Mouse (Mus musculus): ENCODE data around the gene Atp4b. TPM values are rescaled to one million over a fixed set of nuclear protein-coding genes. Genes with fewer than 3 reads are reported as not detected.

Atp4b gene
- polyA plus RNA-seq, 1 experiment from 2014 or later, result not detected

DNA sequence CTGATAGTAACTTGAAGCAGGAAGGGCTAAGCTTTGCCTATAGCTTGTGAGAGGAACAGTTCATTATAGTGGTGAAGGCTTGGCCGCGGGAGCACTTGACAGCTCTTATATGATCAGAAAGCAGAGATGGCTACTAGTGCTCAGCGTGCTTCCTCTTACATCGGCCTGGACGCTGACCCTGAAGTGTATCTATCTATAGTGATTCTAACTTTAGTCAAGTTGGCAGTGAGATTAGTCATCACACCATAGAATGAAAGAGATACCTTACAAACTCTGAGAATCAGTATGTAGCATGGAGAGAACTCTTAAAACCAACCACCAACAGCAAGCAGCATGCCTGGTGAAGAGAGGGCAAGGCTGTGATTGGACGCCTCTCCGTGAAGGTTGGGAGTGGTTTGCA is 15.0 kb downstream of the Atp4b start:
- H3K4me3 ChIP-seq, result no peak overlapping the region
- H3K27me3 ChIP-seq, result no peaks in the 10 kb centered on the region
- WGBS, result 86% methylated on average over 7 of the region's 7 CpGs
- peaks cover 30% of the 10 kb centered on the region for H3K36me3 ChIP-seq
- H3K9ac ChIP-seq, result no peak overlapping the region
- no peaks in the 10 kb centered on the region for H3K4me1 ChIP-seq
- no peak overlapping the region for H3K27ac ChIP-seq
- ATAC-seq (ENCODE audit: insufficient number of reproducible peaks, low FRiP score, low TSS enrichment, low read depth), result no peak
- no peak overlapping the region for H3K4me2 ChIP-seq
- no peaks in the 10 kb centered on the region for H3K9me3 ChIP-seq

DNA sequence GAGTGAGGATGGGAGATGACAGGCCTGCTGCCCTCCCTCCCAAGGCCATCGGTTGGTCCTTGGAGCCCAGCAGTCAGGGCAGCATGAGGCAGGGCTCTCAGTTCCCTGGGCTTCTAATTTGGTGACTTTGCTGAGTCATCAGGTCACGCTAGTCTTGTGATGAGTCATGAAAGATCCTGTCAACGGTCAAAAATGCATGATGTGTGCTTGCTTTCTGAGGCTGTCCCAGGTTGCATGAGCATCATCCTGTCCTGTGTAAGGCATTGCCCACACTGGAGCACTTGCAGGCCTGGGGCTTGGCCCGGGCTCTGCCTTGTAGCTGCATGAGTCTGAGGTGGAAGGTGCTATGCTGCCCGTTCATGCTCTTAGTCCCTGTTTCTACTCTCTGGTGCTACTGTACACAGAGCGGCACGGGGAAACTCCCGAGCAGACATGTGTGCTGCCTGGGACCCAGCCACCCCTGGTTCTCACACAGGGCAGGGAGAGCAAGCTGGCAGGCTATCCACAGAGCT is 23.4 kb downstream of the Atp4b start:
- H3K27ac ChIP-seq, result no peak overlapping the region
- no peaks in the 10 kb centered on the region for H3K4me1 ChIP-seq
- no peaks in the 10 kb centered on the region for H3K27me3 ChIP-seq
- ATAC-seq (ENCODE audit: insufficient number of reproducible peaks, low FRiP score, low TSS enrichment, low read depth), result no peak
- H3K4me3 ChIP-seq, result no peak overlapping the region
- WGBS, result 83% methylated on average over 8 of the region's 8 CpGs
- peaks cover 88% of the 10 kb centered on the region for H3K36me3 ChIP-seq
- H3K9me3 ChIP-seq, result no peaks in the 10 kb centered on the region
- no peak overlapping the region for H3K9ac ChIP-seq
- H3K4me2 ChIP-seq, result no peak overlapping the region

GRCm38 (mm10) chr8:13361865-13362264 is 34.8 kb downstream of the Atp4b start:
- no peak for ATAC-seq (ENCODE audit: insufficient number of reproducible peaks, low FRiP score, low TSS enrichment, low read depth)
- H3K36me3 ChIP-seq, result peaks cover 94% of the 10 kb centered on the region
- no peak overlapping the region for H3K4me2 ChIP-seq
- H3K27ac ChIP-seq, result no peak overlapping the region
- H3K27me3 ChIP-seq, result no peaks in the 10 kb centered on the region
- WGBS, result 94% methylated on average over 6 of the region's 6 CpGs
- H3K4me3 ChIP-seq, result no peak overlapping the region
- no peaks in the 10 kb centered on the region for H3K4me1 ChIP-seq
- H3K9ac ChIP-seq, result no peak overlapping the region
- no peaks in the 10 kb centered on the region for H3K9me3 ChIP-seq

GRCm38 (mm10) chr8:13360213-13360612 is 36.4 kb downstream of the Atp4b start:
- Histone ChIP-seq H3K9me3 (no peaks in the 10 kb centered on the region), H3K27me3 (no peaks in the 10 kb centered on the region), H3K9ac (no peak overlapping the region), H3K4me1 (no peaks in the 10 kb centered on the region), H3K36me3 (peaks cover 94% of the 10 kb centered on the region), H3K27ac (no peak overlapping the region), H3K4me2 (no peak overlapping the region), H3K4me3 (no peak overlapping the region)
- WGBS, result 89% methylated on average over 7 of the region's 7 CpGs
- no peak for ATAC-seq (ENCODE audit: insufficient number of reproducible peaks, low FRiP score, low TSS enrichment, low read depth)

DNA sequence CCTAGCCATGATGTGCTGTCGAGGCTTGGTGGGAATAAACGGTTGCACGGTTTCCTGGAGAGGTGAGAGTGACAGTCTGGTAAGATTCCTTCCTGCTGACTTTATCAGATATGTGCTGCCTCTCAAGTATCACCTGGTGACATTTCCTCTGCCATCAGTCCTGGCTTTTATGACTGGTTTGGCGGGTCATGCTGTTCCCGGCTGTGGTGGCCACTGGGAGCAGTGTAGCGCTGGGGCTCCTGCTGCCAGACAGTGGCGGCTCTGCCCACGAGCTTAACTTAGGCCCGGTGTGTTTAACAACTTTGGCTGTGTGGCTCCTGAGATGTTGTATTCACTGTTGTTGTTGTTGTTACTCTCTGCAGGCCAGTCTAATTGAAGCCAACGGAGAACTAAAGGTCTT is 39.9 kb downstream of the Atp4b start:
- Histone ChIP-seq H3K4me3 (no peak overlapping the region), H3K9ac (no peak overlapping the region), H3K4me1 (no peaks in the 10 kb centered on the region), H3K36me3 (peaks cover 98% of the 10 kb centered on the region), H3K4me2 (no peak overlapping the region), H3K27me3 (no peaks in the 10 kb centered on the region), H3K27ac (no peak overlapping the region), H3K9me3 (no peaks in the 10 kb centered on the region)
- ATAC-seq (ENCODE audit: insufficient number of reproducible peaks, low FRiP score, low TSS enrichment, low read depth), result no peak
- WGBS, result 70% methylated on average over 10 of the region's 10 CpGs

DNA sequence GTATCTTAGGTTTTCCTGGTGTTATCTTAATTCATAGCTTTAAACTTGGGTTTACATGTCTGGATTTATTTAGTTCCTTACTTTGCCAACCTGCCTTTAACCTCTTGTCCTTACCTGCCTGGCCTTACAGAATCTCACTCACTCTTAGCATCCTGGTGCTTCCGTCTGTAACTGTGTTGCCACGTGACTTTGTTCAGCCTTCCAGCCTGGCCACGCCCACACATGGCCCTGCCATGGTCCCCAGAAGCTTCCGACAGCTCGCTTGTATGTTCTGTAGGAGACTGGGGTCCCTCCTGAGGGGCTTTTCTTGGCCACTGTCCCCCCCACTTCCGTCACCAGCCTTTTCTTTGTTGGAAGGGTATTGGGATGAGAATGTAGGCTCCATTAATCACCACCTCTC is 40.4 kb downstream of the Atp4b start:
- ATAC-seq (ENCODE audit: insufficient number of reproducible peaks, low FRiP score, low TSS enrichment, low read depth), result no peak
- 81% methylated on average over 6 of the region's 6 CpGs for WGBS
- no peaks in the 10 kb centered on the region for H3K27me3 ChIP-seq
- H3K4me1 ChIP-seq, result no peaks in the 10 kb centered on the region
- no peak overlapping the region for H3K9ac ChIP-seq
- no peak overlapping the region for H3K4me3 ChIP-seq
- H3K36me3 ChIP-seq, result peaks cover 98% of the 10 kb centered on the region
- H3K27ac ChIP-seq, result no peak overlapping the region
- no peaks in the 10 kb centered on the region for H3K9me3 ChIP-seq
- H3K4me2 ChIP-seq, result no peak overlapping the region

GRCm38 (mm10) chr8:13353883-13354282 is 42.7 kb downstream of the Atp4b start:
- H3K36me3 ChIP-seq, result peaks cover 98% of the 10 kb centered on the region

GRCm38 (mm10) chr8:13353155-13353833 is 43.3 kb downstream of the Atp4b start:
- Histone ChIP-seq H3K4me1 (0 out of 2 replicates have a peak, but pooled peaks cover 3% of the 10 kb centered on the region), H3K27me3 (no peaks in the 10 kb centered on the region), H3K4me3 (no peak overlapping the region), H3K27ac (no peak overlapping the region), H3K9ac (no peak overlapping the region), H3K36me3 (peaks cover 98% of the 10 kb centered on the region), H3K9me3 (no peaks in the 10 kb centered on the region), H3K4me2 (no peak overlapping the region)
- 78% methylated on average over 9 of the region's 9 CpGs for WGBS
- no peak for ATAC-seq (ENCODE audit: insufficient number of reproducible peaks, low FRiP score, low TSS enrichment, low read depth)

More at GRCm38 (mm10) chr8:13353883-13354282, 42.7 kb downstream of the Atp4b start:
- Histone ChIP-seq H3K4me1 (0 out of 2 replicates have a peak, but pooled peaks cover 3% of the 10 kb centered on the region), H3K9ac (no peak overlapping the region), H3K4me3 (no peak overlapping the region), H3K9me3 (no peaks in the 10 kb centered on the region), H3K27ac (no peak overlapping the region), H3K27me3 (no peaks in the 10 kb centered on the region), H3K4me2 (no peak overlapping the region)
- ATAC-seq (ENCODE audit: insufficient number of reproducible peaks, low FRiP score, low TSS enrichment, low read depth), result no peak
- 75% methylated on average over 4 of the region's 4 CpGs for WGBS

- H3K27ac ChIP-seq, result no peak overlapping the region
- peaks cover 98% of the 10 kb centered on the region for H3K36me3 ChIP-seq
- 0 out of 2 replicates have a peak, but pooled peaks cover 3% of the 10 kb centered on the region for H3K4me1 ChIP-seq
- H3K4me2 ChIP-seq, result no peak overlapping the region
- H3K27me3 ChIP-seq, result no peaks in the 10 kb centered on the region
- no peak overlapping the region for H3K4me3 ChIP-seq
- WGBS, result 82% methylated on average over 8 of the region's 8 CpGs
- no peak for ATAC-seq (ENCODE audit: insufficient number of reproducible peaks, low FRiP score, low TSS enrichment, low read depth)
- H3K9me3 ChIP-seq, result no peaks in the 10 kb centered on the region
- no peak overlapping the region for H3K9ac ChIP-seq
These were observed 44.0 kb downstream of the Atp4b start for GRCm38 (mm10) chr8:13352601-13353000.

GRCm38 (mm10) chr8:13351593-13351992 is 45.0 kb downstream of the Atp4b start:
- 79% methylated on average over 5 of the region's 5 CpGs for WGBS
- Histone ChIP-seq H3K27ac (no peak overlapping the region), H3K9ac (no peak overlapping the region), H3K4me3 (no peak overlapping the region), H3K9me3 (no peaks in the 10 kb centered on the region), H3K4me1 (0 out of 2 replicates have a peak, but pooled peaks cover 3% of the 10 kb centered on the region), H3K36me3 (peaks cover 97% of the 10 kb centered on the region), H3K4me2 (no peak overlapping the region), H3K27me3 (no peaks in the 10 kb centered on the region)
- ATAC-seq (ENCODE audit: insufficient number of reproducible peaks, low FRiP score, low TSS enrichment, low read depth), result no peak

- Histone ChIP-seq H3K9ac (no peak overlapping the region), H3K4me3 (no peak overlapping the region), H3K4me1 (0 out of 2 replicates have a peak, but pooled peaks cover 3% of the 10 kb centered on the region), H3K27me3 (no peaks in the 10 kb centered on the region), H3K27ac (no peak overlapping the region), H3K36me3 (peaks cover 98% of the 10 kb centered on the region), H3K9me3 (no peaks in the 10 kb centered on the region), H3K4me2 (no peak overlapping the region)
- ATAC-seq (ENCODE audit: insufficient number of reproducible peaks, low FRiP score, low TSS enrichment, low read depth), result no peak
- WGBS, result 89% methylated on average over 7 of the region's 7 CpGs
These were observed 46.6 kb downstream of the Atp4b start for GRCm38 (mm10) chr8:13350052-13350451.

GRCm38 (mm10) chr8:13343134-13343533 is 53.5 kb downstream of the Atp4b start:
- H3K4me2 ChIP-seq, result no peak overlapping the region
- peaks cover 19% of the 10 kb centered on the region for H3K4me1 ChIP-seq
- H3K4me3 ChIP-seq, result no peak overlapping the region
- H3K36me3 ChIP-seq, result peaks cover 77% of the 10 kb centered on the region
- H3K27ac ChIP-seq, result no peak overlapping the region
- no peak overlapping the region for H3K9ac ChIP-seq
- no peak for ATAC-seq (ENCODE audit: insufficient number of reproducible peaks, low FRiP score, low TSS enrichment, low read depth)
- 94% methylated on average over 4 of the region's 4 CpGs for WGBS
- H3K9me3 ChIP-seq, result no peaks in the 10 kb centered on the region
- no peaks in the 10 kb centered on the region for H3K27me3 ChIP-seq
